Comparison of ENCODE assay signal across 30 mouse cellular contexts in genomic region chrX:50965157-50965556, GRCm38 (mm10). TPM values are rescaled to one million over a fixed set of nuclear protein-coding genes. Genes with fewer than 3 reads are reported as not detected.
"Had no signal": no experiment of that assay in that cellular context is flagged by ENCODE, and none has a peak within 500 bp of the region (broad histone marks: within the 10 kb centered on the region; RNA-seq: fewer than 3 reads in every experiment).

No protein-coding gene starts in this region.

- H3K9me3 ChIP-seq: heart, embryonic 10.5 days; heart, embryonic 12.5 days; hindbrain, embryonic 10.5 days; hindbrain, embryonic 12.5 days; intestine, embryonic 15.5 days; kidney, embryonic 15.5 days; limb, embryonic 10.5 days; limb, embryonic 12.5 days had no signal

- H3K4me1 ChIP-seq: hindbrain, embryonic 10.5 days; hindbrain, embryonic 12.5 days; intestine, embryonic 15.5 days; kidney, embryonic 15.5 days; limb, embryonic 10.5 days; limb, embryonic 12.5 days had no signal

- DNase-seq: gastrocnemius, adult 2 months; gastrocnemius, postnatal 10 days; gastrocnemius, postnatal 25 days; heart, adult 18-20 months; heart, postnatal 10 days; heart, postnatal 4 days; kidney, adult 11 months; kidney, adult 2 months; kidney, adult 9 months; kidney, postnatal 14 days; kidney, postnatal 4 days; layer of hippocampus, adult 9-11 months; layer of hippocampus, postnatal 36 days had no signal

- H3K36me3 ChIP-seq: heart, embryonic 10.5 days; heart, embryonic 12.5 days; hindbrain, embryonic 10.5 days; hindbrain, embryonic 12.5 days; intestine, embryonic 15.5 days; kidney, embryonic 15.5 days; limb, embryonic 10.5 days; limb, embryonic 12.5 days had no signal

- H3K9ac ChIP-seq: heart, embryonic 12.5 days; hindbrain, embryonic 12.5 days; hindbrain, embryonic 14.5 days; intestine, embryonic 15.5 days; kidney, embryonic 15.5 days; limb, embryonic 12.5 days had no signal

- H3K27me3 ChIP-seq: heart, embryonic 12.5 days; hindbrain, embryonic 12.5 days; intestine, embryonic 15.5 days; limb, embryonic 12.5 days had no signal

- ATAC-seq: hindbrain, embryonic 16.5 days; inflammation-experienced regulatory T-cells, adult 6 months; intestine, embryonic 15.5 days had no signal

- H3K4me3 ChIP-seq: gastrocnemius, adult 2 months; heart, embryonic 10.5 days; heart, embryonic 12.5 days; hindbrain, embryonic 10.5 days; hindbrain, embryonic 12.5 days; intestine, embryonic 15.5 days; kidney, embryonic 15.5 days; layer of hippocampus, adult 2 months; limb, embryonic 10.5 days; limb, embryonic 12.5 days had no signal

- H3K27ac ChIP-seq: gastrocnemius, adult 2 months; heart, embryonic 10.5 days; hindbrain, embryonic 10.5 days; hindbrain, embryonic 12.5 days; hindbrain, embryonic 14.5 days; intestine, embryonic 15.5 days; kidney, embryonic 15.5 days; kidney, postnatal 0 days; layer of hippocampus, adult 2 months; limb, embryonic 10.5 days; limb, embryonic 12.5 days had no signal

- H3K4me2 ChIP-seq: heart, embryonic 12.5 days; hindbrain, embryonic 12.5 days; hindbrain, embryonic 14.5 days; intestine, embryonic 15.5 days; kidney, embryonic 15.5 days; limb, embryonic 12.5 days had no signal

RNA-seq across cellular contexts. Expression of gene Frmd7, which starts 22.6 kb away (rescaled TPM):
- total RNA-seq: granulocyte monocyte progenitor cell, adult 5-6 weeks; heart, postnatal 10 days; heart, postnatal 25 days; heart, postnatal 4 days; liver, adult 2 months had no signal
- polyA plus RNA-seq: heart, embryonic 14.5 days; hindbrain, embryonic 12.5 days; inflammation-experienced regulatory T-cells, adult 6 months; kidney, adult 2 months; kidney, postnatal 0 days; liver, adult 2 months had no signal
